Mouse (Mus musculus): ENCODE data around the gene Rab3a.
A peak's percentile ranks its signal among the peaks of the same experiment; 100 is the strongest.

Rab3a gene

DNA sequence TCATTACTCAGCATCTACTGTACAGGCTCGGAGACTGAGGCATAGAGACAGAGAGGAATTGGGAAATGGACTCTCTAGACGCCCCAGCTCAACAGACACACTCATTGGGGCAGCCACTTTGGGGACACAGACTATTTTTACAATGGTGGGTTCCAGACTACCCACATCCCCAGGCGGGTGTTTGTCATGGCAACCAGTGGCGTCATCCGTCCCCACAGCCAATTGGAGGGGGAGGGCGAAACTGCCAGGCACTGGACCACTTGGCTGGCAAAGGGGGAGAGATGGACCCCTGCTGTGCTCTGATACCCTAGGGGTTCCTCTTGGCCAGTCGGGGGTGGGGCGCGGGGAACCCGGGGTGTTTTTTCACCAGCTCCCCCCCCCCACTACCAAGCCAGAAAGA, 46.2 kb downstream of the Rab3a start:
- no peak for DNase-seq (ENCODE audit: extremely low spot score, low spot score)

DNA sequence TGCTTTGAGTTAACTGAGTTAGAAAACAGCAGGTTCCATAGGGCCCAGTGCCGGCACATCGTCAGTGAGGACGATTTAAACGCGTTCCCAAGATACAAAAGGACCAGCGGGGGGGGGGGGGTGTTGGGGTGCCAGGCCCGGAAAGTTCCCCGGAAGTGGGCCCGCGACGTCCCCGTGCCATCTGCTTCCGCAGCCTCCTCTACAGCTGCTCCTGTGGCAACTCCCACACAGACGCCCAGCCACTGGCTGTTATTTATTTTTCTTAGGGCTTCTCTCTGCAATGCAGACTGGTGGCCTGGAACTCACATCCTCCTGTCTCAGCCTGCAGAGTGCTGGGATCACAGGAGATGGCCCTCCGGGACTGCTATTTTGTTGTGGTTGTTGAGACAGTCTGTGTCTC, 46.7 kb downstream of the Rab3a start:
- no peak for DNase-seq (ENCODE audit: extremely low spot score, low spot score)

DNA sequence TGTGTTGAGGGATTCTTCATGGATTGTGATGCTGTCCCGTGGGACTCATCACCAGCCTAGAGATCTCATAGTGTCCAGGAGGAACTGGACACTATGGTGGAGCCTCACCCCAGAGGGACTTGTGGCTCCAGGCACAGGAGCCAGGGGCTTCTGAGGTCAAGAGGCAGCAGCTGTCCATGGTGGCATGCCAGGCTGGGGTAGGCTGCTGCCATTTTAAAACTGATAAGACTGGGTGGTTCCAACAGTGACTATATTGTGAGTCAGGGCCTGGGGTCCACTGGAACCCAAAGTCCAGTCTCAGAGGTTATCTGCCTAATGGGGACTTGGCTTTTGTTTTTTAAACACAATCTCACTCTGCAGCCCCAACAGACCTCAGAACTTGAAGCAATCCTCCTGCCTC, 47.4 kb downstream of the Rab3a start:
- no peak for DNase-seq (ENCODE audit: extremely low spot score, low spot score)

DNA sequence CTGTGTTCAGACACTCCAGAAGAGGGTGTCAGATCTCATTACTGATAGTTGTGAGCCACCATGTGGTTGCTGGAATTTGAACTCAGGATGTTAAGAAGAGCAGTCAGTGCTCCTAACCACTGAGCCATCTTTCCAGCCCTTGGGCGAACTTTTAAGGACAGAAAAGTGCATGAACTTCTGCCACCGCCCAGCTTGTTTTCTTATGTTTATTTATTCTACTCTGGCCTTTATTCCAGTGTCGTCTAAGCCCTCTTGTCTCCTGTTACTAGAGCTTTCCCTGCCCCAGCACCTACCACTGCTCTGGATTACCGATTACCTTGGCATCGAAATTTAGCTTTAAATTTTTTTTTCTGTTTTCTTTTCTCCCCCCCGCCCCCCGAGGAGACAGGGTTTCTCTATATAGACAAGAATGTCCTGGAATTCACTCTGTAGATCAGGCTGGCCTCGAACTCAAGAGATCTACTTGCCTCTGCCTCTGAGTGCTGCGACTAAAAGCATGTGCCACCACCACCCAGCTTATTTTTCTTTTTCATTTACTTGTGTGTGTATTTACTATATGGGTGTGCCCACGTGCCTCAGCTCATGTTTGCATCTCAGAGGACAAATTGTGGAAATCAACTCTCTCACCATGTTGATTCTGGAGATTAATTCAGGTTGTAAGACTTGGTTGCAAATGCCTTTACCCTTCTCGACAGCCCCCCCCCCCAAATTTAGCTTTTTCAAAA, 48.5 kb downstream of the Rab3a start:
- no peak for DNase-seq (ENCODE audit: extremely low spot score, low spot score)

DNA sequence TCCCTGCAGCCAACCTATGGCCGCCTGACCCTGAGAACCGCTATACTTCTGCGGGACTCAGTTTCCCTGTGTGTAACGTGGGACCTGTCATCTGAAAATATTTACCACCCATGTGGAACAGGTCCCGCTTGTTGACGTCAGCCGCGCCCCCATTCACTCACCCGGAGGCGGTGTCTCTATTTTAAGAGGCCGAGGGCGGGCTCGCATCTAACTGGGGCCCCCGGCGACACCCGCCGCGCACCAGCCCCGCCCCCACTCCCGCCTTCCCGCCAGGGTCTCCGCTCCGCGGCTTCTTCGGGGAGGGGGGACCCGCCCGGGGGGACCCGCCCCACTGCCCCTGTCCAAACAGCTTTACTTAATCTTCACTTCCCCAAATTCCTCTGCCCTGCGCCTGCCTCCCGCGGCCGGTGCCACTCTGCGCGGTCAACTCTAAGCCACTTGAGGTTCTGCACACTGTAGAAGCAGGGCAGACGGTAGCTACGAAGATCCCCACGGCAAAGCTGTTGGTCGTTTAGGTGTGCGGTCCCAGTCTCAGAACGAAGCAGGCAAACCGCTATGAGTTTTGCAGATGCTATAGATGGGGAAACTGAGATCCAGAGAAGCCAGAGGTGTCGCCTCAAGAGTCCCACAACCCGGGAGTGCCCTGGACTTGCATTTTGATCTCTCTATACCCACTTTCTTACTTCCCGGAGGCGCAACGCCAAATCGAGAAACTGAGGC, 49.4 kb downstream of the Rab3a start:
- peak; percentile 64 for DNase-seq (ENCODE audit: extremely low spot score, low spot score)

DNA sequence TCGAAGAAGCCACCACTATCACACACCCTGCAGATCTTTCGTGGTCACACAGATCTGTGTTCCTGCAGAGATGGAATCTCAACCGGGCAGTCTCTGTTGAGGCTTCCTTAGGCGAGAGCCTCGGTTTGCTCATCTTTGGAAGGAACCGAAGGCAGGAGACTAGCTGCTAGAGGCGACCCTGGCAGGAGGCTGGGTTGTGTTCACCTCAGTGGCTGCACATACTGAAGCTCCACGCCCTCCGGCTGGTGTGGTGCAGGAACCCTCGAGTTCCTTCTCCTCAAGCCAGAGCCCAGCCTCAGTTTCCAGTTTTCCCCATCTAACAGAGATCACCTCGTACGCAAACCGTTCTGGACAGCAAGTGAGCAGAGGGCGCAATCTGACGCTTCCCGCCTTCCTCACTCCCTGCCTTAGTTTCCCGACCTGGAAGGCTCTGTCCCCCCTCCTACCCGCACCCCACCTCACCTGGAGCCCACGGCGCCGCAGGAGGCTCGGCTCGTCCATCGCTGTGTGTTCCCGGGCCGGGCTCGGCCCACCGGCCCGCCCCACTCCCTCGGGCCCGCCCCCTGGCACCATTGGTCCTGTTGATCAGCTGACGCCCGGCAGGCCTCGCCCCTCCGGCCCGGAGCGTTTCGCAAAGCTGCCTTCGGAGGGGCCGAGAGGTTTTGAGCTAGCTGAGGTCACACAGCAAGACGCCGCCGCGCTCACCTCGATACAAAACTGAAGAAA, 50.2 kb downstream of the Rab3a start, which contains the start of gene Mast3:
TSS of gene Mast3 (minus strand) at position 574 of the 726 bp plus-strand sequence.
- peak; percentile 86 for DNase-seq (ENCODE audit: extremely low spot score, low spot score)

DNA sequence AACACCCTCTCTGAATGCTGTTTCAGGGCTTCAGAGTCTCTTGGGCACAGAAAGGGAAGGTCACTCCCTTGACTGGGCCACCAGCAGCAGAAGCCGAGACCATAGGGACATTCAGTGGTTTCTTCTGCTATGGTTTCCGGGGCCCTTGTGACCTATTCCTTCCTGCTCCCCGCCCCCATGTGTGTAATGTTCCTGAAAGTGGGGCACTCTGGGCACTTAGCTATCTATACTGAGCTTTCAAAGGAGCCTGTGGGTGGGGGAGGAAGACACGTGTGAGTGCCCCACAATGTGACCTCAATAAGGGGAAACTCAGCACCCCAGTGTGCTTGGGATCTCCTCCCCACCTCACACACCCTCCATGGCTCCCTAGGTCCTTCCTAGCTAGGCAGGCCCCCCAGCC, 52.1 kb downstream of the Rab3a start:
- DNase-seq (ENCODE audit: extremely low spot score, low spot score): no peak

DNA sequence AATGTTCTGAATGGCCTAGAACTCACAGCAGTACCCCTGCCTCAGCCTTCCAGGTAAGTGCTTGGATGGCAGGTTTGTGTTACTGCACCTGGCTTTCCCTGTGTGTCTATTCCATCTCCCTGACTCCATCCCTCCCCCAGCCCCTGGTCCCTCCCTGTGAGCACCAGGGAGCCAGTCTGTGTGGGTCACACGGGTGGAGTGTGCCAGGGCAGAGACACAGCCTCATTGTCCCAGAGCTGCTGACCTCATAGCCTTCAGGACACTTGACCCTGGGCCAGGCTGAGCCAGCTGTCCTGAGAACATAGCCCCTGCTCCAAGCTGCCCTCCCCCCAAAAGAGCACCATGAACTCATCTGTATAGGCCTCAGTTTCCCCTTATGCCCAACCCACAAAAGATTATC, 52.8 kb downstream of the Rab3a start:
- no peak for DNase-seq (ENCODE audit: extremely low spot score, low spot score)

DNA sequence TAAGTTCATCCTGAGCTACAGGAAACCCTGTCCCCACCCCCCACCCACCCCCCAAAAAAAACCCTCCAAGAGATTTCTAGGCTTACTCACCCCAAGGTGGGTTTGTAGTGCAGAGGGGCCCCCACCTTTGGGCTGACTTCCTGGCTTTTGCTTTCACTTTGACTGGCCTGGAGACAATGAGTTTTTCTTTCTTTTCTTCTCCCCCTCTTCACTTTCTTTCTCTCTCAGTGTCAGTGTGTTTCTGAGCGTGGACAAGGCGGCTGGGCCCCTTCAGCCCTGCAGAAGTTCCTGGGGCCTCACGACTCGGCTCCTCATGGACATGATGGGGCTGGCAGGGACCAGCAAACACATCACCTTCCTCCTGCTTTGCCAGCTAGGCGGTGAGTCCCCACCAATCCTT, 53.8 kb downstream of the Rab3a start, which contains the start of gene Il12rb1:
TSS of gene Il12rb1 (plus strand) at position 211 of the 400 bp plus-strand sequence.
- DNase-seq (ENCODE audit: extremely low spot score, low spot score): no peak

All from neural tube, embryonic 10.5 days (tissue).